Mouse (Mus musculus) cortical plate, adult 2 months (tissue): Measurements from ENCODE around the gene Tbc1d8.

Source experiments
- CTCF ChIP-seq: fragments of 200-500 bp; IDR thresholded peaks from 2 replicates; pipeline ENCODE4 v1.5.1; 2011; ENCODE audit warnings: mild to moderate bottlenecking, control low read depth, low read length; ENCODE audit not compliant: insufficient read depth; ENCODE audit errors: extremely low read depth
- POLR2A ChIP-seq: fragments of 200-500 bp; IDR thresholded peaks from 2 replicates; pipeline ENCODE4 v1.6.1; 2011; ENCODE audit warnings: mild to moderate bottlenecking, low read length, control low read depth; ENCODE audit not compliant: insufficient read depth; ENCODE audit errors: extremely low read depth

- TF ChIP-seq POLR2A (no peak), CTCF (no peak)
Observed at GRCm38 (mm10) chr1:39388163-39388562, 90.4 kb downstream of the Tbc1d8 start.
